Mouse (Mus musculus) retina, adult 2 months (tissue): ENCODE measurements around the gene Trim15.
"Not testable (repeated sequence)": the region's sequence is repeated elsewhere in the genome, so short reads cannot be mapped to it uniquely, and the experiment has no call there.

Source experiments
- DNase-seq: peaks from one replicate; pipeline ENCODE4 v3.0.0-alpha.2; 2012; ENCODE audit warnings: low read depth, low spot score

Trim15 gene

DNA sequence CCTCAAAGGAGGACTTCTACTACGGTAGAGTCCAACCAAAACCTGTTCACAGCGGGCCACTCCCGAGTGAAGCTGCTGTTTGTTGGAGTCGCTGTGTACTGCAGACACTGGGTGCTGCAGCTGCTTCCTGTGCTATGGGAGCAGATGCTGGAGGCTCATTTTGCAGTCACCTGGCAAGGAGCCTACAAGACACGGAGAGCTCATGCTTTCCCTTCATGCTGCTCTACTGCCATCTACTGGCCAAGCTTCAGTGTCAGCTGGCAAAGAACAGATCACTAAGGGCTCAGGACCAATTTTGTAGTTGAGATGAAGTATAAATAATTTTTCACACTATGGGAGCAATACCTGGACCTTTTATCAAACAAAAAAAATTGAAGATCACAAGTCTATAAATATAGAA is 41.0 kb downstream of the Trim15 start:
- DNase-seq, result not testable (repeated sequence)

- no peak for DNase-seq
Observed at GRCm38 (mm10) chr17:36825525-36825924, 41.5 kb downstream of the Trim15 start.

- DNase-seq, result no peak
Observed at GRCm38 (mm10) chr17:36824005-36824404, 43.0 kb downstream of the Trim15 start.

GRCm38 (mm10) chr17:36811871-36812270 is 55.1 kb downstream of the Trim15 start, which contains the start of gene H2-M10.6:
Gene H2-M10.6 (plus strand): TSS chr17:36812171.
- no peak for DNase-seq
